Mouse (Mus musculus) adrenal gland, adult 2 months (tissue): ENCODE measurements at regions not wholly inside any gene's neighbourhood (a gene's known extent, or its start where the extent isn't known, plus 50 kb on each side); places are given as distances from the start of the nearest gene placed in this dataset.

Source experiments
- DNase-seq: peaks from one replicate; pipeline ENCODE4 v3.0.0; 2021

DNA sequence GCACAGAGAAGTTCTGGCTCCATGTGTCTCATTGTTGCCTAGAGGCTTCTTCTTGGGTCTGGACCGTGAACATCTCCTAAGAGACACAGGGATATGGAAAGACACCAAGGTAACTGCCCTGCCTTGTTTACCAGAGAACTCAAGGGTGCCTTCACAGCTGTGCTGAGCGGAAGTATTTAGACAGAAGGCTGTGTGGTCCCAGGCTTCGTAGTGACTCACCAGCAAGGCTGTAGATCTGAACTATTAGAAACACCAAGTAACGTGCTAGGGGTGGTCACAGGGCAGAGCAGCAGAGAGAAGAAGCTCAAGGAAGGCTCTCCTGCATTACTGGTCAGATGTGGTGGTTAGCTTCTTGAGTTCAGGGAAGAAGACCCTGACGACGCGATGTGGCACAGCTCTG is 51.6 kb upstream of the Lpp start:
- DNase-seq: no peak

DNA sequence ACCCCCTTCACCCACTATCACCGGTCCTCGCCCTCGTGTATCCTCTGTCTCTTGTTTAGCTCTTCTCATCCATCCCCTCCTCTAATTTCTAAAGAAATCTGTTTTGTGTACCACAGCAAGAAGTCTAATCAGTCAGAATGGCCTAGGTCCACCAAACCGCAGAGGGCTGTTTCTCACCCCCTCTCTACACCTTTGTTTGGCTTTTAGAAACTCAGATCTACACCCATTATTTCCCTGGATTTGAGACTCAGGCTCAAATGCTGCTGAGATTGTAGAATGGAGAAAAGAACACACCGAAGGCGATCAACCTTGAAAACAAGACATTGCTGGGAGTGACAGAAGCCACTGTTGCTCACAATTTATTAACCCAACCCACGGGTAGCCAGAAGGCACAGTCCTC is 52.7 kb upstream of the Lpp start:
- no peak for DNase-seq

DNA sequence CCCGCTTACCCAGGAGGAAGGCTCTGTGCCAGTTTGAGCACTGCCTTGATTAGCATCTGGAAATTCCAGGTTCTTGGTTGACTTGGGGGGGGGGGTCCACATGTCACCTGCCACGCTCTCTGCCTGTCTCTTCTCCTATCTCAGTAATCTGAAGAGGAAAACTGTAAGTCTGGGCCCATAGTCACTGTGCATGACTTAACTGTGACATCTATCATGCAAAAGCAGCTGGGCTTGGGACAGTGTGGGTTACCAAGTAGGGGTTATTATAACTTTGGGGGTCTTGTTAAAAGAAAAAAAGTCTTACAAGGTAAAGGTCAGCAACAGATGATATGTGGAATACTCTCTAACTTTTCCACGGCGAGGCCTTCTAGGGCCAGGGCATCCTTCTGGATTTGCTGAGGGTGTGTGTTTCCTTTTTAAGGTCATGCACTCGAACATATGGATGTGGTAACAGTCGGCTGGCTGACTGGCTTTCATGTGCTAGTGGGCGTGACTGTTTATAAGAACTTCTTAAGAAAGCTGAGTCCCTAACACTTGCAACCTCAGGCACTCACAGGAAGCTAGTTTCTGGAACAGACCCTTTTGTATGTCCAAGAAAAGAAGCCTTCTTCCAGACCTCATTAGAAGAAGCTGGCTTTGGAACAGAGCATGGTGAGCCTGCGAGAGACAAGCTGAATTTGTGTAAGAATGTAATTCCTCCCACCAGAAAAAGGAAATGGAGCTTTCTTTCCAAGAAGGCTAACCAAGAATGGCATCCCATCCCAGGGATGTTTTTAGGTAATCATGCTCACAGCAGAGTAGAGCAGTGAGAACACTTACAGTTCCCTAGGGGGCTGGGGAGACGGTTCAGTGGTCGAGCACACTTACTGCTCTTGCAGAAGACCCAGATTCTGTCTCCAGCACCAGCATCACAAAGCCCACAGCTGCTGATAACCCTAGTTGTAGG is 53.7 kb upstream of the Lpp start:
- DNase-seq: no peak

DNA sequence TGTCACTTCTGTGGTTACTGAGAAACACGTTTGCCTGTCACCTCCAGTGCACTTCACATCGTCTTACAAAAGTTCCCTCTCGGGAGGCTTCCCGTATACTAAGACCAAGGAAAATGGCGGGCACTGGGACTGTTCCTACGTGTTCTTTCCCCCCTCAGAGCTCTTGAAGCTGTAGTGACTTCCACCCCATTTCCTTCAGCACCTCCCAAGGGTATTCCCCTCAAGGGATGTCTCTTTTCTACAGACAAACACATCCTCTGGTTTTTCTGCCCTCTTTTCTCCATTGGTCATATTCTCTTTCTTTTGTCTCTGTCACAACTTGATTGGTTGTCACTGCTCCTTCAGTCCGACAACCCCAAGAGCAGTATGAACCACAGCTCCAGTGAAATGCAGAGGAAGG is 54.9 kb upstream of the Lpp start:
- no peak for DNase-seq

DNA sequence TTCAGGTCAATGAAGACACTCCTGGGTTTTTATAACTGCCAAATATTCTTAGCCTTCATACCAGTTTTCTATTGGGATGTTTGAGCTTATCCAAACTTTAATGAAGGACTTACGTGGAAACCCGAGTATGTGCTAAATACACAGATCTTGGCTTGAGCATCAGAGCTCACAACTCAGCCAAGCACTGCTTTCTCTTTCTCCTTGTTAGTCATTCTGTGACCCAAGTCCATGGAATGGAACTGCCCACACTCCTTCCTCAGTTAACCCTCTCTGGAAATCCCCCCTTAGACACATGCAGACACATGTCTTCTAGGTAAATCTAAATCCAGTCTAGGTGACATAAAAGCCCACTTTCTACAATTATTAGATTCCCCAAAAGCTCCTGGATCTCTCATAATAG is 58.9 kb upstream of the Lpp start:
- no peak for DNase-seq

DNA sequence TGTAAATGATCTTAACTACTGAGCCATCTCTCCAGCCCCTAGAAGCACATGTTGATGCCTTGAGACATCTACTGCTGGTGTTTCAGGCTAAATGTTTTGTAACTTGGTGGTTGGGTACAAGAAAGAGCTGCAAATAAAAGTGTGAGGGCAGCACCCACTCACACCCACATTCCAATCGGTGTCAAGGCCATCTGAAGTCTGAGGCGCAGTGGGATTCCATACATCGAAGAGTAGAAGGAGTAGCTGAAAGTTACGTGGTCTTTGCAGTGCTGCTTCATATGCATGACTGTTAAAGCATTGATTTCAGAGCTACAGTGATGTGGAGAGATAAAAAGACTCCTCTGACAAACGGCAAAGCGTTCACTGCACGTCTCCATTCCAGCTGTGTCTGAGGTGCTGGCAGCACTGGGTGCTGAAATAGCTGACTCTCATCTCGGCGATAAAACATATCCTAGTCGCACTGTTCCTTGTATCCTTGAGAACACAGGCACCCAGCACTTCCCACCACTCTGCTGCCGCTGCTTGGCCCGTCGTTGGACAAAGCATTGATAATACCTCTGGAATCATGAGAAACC is 61.8 kb upstream of the Lpp start:
- DNase-seq: no peak

DNA sequence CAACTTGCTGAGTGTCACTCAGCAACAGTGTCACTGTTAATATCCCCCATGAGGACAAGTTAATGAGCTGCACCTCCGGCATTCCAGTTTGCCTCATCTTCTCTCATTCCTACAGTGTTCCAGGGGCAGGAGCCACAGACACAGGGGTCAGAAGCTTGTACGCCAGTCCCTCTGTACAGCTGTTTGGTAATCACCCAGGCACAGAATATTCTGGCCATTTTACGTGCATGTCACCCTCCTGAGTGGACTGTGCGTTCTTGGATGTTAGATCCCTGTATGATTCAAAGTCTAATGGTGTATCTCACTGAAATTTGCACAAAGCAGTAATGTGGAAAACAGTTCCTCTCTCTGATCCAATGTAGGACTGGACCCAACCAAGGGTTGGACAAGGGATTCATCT is 66.7 kb upstream of the Lpp start:
- no peak for DNase-seq

DNA sequence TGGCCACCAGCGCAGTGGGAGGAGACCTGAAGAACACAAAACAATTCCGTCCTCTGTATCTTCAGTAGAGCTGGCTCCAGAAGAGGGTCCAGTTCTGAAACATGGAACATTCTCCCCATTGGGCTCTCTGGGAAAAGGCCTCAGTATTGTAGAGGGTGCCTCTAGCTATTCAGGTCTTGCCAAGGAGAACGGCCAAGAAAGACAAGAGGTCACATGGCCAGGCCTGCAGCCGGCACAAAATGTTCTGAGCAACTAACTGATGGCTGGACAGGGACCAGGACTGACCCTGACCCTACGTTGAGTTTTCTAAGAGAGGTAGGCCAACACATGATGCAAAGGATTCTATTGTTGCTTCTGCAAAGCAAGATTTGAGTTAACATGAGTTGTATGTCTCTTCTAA is 67.3 kb upstream of the Lpp start:
- DNase-seq: no peak

DNA sequence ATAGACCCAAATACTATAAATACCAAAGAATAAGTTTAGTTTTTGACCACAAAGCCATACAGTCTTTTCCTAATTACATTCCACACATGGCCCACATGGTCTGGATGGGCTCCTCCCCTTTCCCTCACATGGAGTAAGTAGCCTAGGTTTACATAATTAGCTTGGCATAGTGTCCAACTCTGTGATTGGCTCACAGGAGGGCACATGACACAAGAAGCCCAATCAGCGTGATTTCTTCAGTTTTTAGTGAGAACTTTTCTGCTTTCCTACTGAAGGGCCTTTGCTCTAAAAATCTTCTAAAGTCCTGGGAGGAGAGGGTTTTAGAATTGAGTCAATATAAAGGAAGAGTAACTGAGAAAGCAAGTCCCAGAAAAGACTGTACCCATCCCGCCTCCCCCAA is 68.4 kb upstream of the Lpp start:
- DNase-seq: no peak

DNA sequence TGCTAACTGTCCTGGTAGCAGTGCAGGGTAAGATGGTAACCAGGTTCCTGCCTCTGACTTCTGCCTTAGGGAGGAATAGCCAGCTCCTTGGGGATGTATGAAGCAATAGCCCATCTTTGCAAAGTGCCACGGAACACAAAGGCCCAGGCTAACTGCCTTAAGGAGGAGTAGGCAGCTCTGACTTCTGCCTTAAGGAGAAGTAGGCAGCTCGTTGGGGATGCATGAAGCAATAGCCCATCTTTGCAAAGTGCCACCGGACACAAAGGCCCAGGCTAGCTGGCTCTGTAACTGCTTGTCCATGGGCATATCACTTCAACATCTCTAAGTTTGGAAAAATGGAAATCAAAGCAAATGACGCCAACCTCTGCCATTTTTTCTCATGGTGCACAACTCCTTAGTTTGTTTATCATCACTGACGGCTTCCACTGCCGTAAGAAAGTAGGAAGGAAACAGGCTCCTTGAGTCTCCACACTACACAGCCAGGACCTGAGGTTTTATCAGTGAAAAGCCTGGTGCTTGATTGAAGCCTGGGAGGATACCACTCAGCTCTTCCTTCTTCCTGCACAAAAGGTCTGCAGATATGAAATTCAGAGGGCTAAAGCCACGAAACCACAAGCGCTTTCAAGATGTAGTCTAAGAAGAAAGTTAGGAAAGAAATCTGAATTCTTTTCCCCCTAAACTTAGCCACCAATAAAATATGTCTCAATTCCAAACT is 74.4 kb upstream of the Lpp start:
- DNase-seq: no peak

DNA sequence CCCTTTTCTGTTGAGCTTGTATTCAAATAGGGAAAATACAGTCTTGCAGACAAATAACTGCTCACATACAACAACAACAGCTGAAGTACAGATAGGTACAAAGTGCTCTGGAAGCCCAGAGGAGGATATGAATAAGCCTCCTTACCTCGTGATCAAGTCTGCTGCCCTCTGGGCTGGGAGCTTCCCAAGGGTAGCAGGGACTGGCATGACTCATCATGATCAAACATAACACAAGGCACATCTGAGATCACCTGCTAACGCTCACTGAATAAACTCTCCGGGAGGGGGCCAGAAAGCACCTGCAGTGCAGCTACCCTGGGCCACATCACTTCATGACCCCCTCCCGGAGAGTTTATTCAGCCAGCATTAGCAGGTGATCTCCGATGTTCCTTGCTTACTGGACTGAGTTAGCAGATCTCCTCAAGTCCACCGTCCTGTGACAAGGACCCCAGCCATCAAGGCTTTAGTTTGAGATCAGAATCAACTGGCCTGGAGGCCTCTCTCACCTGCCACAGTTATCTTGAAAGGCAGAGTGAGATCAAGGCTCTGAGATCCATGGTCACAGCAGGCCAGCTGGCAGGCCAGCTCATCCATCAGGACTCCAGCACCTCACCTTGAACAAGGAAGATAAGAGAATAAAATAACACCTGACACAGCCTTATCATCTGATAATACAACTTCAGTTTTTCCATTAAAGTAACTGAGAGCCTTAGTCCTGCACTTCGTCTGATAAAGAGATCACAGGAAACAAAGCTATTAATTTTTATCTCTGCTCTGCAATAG is 79.6 kb upstream of the Lpp start:
- DNase-seq: peak; percentile 63

DNA sequence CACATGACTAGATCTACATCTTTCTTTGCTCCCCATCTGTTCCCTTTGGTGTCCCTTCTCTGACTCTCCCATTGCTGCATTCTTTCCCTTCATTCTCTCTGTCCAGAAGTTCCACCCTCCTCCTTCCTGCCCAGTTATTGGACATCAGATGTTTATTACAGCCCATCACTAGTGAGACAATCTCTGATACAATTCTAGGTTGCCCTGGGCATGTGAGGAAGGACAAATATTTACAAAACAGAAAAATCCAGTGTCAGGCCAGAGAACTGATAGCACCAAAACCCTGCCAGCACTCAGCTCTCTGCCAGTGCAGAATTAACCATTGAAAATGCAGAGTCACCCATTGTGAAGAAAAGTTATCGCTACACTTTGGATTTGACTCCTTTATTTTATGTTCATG is 87.9 kb upstream of the Lpp start:
- DNase-seq: no peak

DNA sequence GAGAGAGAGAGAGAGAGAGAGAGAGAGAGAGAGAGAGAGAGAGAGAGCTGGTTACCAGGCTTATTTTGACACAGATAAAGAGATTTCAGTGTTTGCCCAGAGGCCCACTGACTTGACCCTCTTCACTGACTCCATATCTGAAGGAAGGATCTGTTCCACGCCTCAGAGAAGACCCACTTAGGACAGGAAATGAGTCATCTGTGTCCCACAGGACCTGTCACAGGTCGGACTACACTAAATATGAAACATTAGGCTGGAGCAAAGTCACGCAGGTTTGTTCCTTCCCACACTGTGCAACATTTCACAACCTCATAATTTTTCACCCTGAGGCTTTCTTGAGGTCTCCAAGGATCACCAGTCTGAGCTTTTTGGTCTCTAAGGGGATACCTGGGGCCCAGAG is 96.5 kb upstream of the Lpp start:
- no peak for DNase-seq

DNA sequence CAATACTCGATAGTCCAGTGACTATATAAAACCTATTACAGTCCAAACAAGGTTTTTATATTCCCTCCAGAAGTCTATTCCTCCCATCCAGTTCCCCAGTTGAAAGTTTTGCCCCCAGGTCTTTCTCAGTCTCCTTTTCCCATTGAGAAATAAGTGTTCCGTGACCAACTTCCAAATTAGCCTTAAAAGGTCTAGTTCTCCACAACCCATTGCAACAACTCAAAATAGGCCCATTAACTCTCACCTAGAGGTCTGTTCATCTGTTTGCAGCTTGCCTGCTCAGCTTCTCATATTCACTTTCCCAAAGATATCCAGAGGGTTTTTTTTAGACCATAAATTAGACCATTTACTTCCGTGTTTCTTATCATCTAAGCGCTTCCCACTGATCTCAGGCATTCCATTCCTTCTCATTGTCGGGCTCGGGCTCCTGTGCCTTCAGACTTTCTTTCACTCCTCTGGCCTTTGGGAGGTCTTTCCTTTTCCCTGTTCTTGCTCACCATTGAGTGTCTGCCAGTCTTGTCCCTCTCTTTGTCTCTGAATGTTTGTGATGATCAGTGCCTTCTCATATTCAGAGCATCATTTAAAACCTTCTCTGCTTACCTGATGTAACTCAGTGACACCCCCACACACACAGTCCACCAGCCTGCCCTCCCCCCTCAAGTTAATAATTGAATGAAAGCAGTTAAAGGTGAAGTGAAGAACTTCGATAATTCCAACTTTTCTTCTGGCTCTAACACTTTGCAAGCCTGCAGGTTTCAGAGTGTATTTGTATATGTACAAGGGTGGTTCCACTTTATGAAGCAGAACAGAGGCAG is 97.5 kb upstream of the Lpp start:
- DNase-seq: no peak

DNA sequence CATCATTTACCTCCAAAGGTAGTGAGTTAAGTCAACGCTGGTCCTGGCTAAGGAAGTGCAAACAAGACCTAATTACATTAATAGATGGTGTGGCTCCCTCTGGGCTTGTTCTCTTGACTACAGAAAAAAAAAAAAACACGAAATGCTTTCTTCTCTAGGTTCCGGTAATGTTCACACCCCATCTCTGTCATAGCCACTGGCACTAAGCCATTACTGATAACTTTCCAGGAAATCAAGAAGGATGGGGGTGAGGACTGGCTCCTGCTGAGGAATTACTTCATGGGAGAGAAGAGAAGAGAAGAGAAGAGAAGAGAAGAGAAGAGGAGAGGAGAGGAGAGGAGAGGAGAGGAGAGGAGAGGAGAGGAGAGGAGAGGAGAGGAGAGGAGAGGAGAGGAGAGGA is 109.1 kb upstream of the Lpp start:
- peak; percentile 6 for DNase-seq

DNA sequence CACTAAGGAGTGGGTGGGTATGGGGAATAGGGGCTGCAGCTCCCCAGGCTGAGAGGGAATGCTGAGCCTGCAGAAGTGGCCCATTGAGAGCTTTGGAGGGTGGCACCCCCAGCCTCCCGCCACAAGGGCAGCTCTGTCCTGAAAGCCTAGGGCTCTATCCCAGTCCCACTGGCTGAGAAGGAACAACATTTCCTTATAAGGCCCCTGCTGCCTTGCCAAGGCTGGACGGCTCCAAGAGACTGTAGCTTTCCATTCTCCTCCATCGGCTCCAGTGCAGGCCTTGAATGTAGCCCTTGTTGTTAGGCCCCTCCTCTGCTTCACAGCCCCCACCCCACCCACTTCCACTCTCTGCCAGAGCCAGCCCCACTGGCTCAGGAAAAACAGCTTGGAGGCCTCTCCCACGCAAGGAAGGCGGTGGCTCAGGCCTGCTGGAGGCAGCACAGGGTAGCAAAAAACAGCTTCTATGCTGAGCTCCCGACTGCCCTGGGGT is 111.1 kb upstream of the Lpp start:
- peak; percentile 82 for DNase-seq

DNA sequence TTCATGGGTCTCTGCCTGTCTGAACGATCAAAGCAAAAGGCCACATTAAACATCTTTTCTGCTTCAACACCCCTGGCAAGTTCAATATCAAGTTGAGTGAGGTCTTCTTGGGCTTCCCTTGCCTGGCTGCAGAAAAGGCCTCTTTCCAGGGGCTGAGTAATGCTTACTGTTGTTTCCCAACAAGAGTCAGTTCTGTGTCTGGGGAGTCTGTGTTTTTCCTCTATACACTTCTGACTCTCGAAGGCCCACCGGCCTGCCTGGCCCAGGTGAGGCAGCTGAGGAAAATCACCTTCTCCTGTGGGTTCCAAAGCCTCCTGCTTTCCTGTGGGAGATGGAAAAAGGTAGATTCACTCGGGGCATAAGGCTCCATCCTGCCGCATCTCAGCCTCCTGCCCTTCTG is 111.7 kb upstream of the Lpp start:
- DNase-seq: no peak

DNA sequence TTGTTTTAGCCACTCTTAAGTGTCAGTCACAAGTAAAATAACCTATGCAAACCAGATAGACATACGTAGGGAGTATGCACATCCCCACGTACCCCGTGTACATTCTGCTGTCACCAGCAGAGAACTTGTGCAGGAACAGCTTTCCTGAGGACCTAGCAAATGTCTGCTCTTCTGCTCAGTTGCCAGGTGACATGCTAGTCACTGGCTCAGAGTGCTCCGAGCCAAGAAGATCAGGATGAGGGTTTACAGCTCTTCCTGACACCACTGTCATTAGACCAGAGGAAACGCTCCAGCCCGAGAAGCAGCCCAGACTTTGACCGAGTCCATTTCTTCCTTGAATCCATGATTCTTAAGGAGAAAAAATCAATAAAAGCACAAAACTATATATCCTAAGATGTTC is 115.5 kb upstream of the Lpp start:
- no peak for DNase-seq

DNA sequence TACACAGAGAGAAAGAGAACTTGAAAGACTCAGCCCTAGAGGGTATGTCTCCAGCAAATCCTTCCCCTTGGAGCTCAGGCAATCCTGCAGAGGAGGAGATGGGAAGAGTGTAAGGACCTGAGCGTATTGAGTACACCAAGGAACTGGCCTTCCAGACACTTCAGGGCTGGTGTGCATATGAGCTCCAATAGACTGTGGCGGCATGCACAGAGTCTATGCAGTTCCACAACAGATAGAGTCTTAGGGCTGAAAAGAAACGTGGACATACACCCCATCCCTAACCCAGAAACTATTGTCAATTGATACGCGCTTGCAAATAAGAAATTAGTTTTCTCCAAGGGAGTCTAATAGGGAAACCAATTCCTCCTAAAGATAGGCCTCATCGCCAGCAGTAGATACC is 130.6 kb upstream of the Lpp start:
- DNase-seq: no peak

DNA sequence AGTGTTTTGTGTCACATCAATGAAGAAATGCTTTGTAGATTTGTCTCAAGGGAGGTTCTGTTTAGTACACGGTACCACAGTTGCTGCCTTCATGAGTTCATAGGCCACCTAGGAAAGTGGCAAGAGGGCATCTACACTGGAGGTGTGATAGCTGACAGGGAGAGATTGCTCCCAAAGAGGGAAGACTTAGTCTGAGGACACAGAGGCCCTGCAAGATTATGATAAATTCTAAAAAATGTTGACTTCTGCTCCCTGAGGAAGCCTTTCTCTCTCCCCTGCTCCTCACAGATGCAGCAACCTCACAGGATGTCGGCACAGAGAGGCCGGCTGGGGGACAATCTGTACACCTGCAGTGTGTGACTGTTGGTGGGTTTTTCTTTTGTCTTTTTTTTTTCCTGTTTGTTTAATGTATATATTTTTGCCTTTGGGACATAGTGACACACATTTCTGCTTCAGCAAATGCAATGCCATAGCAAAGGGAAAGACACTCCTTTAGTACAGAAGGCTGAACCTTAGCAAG is 133.5 kb upstream of the Lpp start:
- no peak for DNase-seq

DNA sequence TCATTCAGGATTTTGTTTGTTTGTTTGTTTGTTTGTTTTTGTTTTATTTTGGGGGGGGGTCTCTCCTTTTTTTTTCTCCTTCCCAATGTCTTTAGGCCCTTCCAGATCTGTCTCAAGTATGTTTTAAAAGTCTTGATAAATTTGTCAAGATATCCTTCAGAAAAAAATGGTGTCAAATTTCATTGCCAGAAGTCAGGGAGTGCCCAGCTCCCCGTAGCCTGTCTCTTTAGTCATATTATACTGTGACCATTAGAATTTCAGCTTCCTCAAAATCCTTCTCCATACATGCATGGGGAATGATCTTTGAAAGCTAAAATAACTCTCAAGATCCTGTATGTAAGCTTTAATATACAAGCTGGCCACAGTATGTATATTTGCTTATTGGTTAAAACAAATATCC is 134.3 kb upstream of the Lpp start:
- DNase-seq: no peak
